Mouse (Mus musculus) lung, adult 2 months (tissue): ENCODE data around the gene Noxo1.

Experiments used
- CTCF ChIP-seq: fragments of 200-500 bp; IDR thresholded peaks from 2 replicates; pipeline ENCODE4 v1.5.1; 2011; ENCODE audit warnings: mild to moderate bottlenecking, low read length, control low read depth; ENCODE audit not compliant: insufficient read depth
- POLR2A ChIP-seq: fragments of 200-500 bp; IDR thresholded peaks from 2 replicates; pipeline ENCODE4 v1.6.1; 2011; ENCODE audit warnings: low read depth, mild to moderate bottlenecking, control low read depth, low read length, borderline replicate concordance; ENCODE audit errors: extremely low read depth

DNA sequence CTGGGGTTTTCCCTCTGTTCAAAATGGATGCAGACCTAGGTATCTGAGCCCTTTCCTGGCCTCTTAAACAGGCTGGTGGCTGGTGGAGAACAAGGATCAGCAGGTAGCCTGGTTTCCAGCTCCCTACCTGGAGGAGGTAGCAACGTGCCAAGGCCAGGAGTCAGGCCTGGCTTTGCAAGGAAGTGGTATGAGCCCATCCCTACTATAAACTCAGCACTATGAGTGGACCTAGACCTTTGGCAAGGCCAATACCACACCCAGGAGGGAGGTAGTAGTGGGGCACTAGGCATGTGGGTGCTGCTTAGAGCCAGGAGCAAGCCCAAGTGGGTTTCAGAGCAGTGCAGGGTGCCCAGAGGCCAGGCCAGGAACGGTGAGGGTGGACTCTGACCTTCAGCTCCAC is 3.4 kb downstream of the Noxo1 start:
- TF ChIP-seq CTCF (no peak), POLR2A (no peak)
